In the genomic region with DNA sequence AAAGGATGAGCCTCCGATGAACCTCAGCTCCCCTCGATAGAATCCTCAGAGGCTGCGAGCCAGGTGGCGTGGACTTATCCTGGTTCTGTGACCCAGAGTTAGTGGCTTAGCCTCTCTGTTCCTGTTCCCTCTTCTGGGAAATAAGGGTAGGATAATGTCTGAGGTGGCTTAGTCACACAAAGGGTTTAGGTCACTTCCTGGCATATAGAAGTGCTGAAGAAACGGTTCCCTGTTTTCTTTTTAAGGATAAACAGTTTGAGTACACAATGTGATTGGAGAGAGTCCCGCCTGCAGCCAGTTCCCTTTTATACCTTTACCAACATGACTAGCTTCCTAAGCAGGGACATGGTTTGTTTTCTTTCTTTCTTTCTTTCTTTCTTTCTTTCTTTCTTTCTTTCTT, we compare ENCODE assay signal across 21 mouse cellular contexts. TPM values are rescaled to one million over a fixed set of nuclear protein-coding genes. Genes with fewer than 3 reads are reported as not detected.
DNase-seq lines count a peak whose midpoint lies in the region; ATAC-seq and TF ChIP-seq lines count a peak whose summit lies in the region.
"Had no signal": no experiment of that assay in that cellular context is flagged by ENCODE, and none has a peak within 500 bp of the region (broad histone marks: within the 10 kb centered on the region; RNA-seq: fewer than 3 reads in every experiment).

No protein-coding gene starts in this region.

- H3K9ac ChIP-seq in embryonic facial prominence, embryonic 15.5 days: no peak overlapping the region
- H3K9ac ChIP-seq in liver, adult 2 months (ENCODE audit: low read depth, low read length): no peak overlapping the region
- H3K9ac ChIP-seq in midbrain, embryonic 11.5 days (ENCODE audit: low read length): no peak overlapping the region
- no peak overlapping the region for H3K9ac ChIP-seq in forebrain, embryonic 15.5 days (replicated peaks)
- H3K9ac ChIP-seq: forebrain, postnatal 0 days; heart, embryonic 15.5 days; kidney, embryonic 15.5 days; stomach, embryonic 15.5 days had no signal

- ATAC-seq in embryonic facial prominence, embryonic 15.5 days (ENCODE audit: insufficient number of reproducible peaks, low FRiP score, low TSS enrichment, low read depth): no peak
- ATAC-seq in granulocyte monocyte progenitor cell, adult 5-6 weeks (replicated peaks; ENCODE audit: poor library complexity, severe bottlenecking): peak; percentile 43
- no peak for ATAC-seq in midbrain, embryonic 11.5 days (ENCODE audit: low FRiP score)
- ATAC-seq in forebrain, embryonic 15.5 days (replicated peaks): no peak
- ATAC-seq: forebrain, postnatal 0 days; intestine, postnatal 0 days had no signal

- no peak for DNase-seq in embryonic facial prominence, embryonic 10.5 days (ENCODE audit: low spot score)
- DNase-seq in liver, adult 2 months (ENCODE audit: extremely low read depth, low read depth, low spot score): peak; percentile 14
- no peak for DNase-seq in liver
- peak; percentile 48 for DNase-seq in 3134 (ENCODE audit: extremely low read depth, insufficient read length, low spot score)
- DNase-seq in midbrain, embryonic 11.5 days (ENCODE audit: low spot score, missing footprints): no peak
- DNase-seq: cerebellum, adult 9-10 months; forebrain, postnatal 0 days; midbrain, embryonic 14.5 days had no signal

- H3K79me2 ChIP-seq in liver, adult 2 months (ENCODE audit: control insufficient read depth, insufficient read depth, low read length): no peaks in the 10 kb centered on the region

- peak overlapping the region; percentile 39; the same call in 1 of the 2 replicates for H3K27ac ChIP-seq in embryonic facial prominence, embryonic 15.5 days (replicated peaks)
- H3K27ac ChIP-seq in embryonic facial prominence, embryonic 10.5 days (replicated peaks): no peak overlapping the region
- H3K27ac ChIP-seq in liver, adult 2 months (replicated peaks; ENCODE audit: insufficient read depth, low read depth, low read length): no peak overlapping the region
- H3K27ac ChIP-seq in midbrain, embryonic 11.5 days (ENCODE audit: low read depth, low read length): no peak overlapping the region
- H3K27ac ChIP-seq in forebrain, embryonic 15.5 days (replicated peaks): no peak overlapping the region
- H3K27ac ChIP-seq: hindbrain, embryonic 10.5 days; kidney, embryonic 15.5 days; stomach, embryonic 15.5 days had no signal

- H3K4me3 ChIP-seq in embryonic facial prominence, embryonic 15.5 days (replicated peaks): no peak overlapping the region
- no peak overlapping the region for H3K4me3 ChIP-seq in embryonic facial prominence, embryonic 10.5 days
- H3K4me3 ChIP-seq in liver, adult 2 months (ENCODE audit: insufficient read depth, low read depth, low read length): no peak overlapping the region
- no peak overlapping the region for H3K4me3 ChIP-seq in midbrain, embryonic 11.5 days (ENCODE audit: low read depth, low read length)
- H3K4me3 ChIP-seq in forebrain, embryonic 15.5 days: no peak overlapping the region
- H3K4me3 ChIP-seq: heart, embryonic 15.5 days; hindbrain, embryonic 10.5 days; kidney, embryonic 15.5 days; stomach, embryonic 15.5 days had no signal

- TF ChIP-seq CTCF in liver, adult 2 months (IDR thresholded peaks at IDR 0.05; ENCODE audit: low read depth, low read length): no peak

- peaks cover 7% of the 10 kb centered on the region; the same call in 1 of the 2 replicates for H3K36me3 ChIP-seq in embryonic facial prominence, embryonic 15.5 days
- H3K36me3 ChIP-seq in embryonic facial prominence, embryonic 10.5 days (replicated peaks): peaks cover 59% of the 10 kb centered on the region
- no peaks in the 10 kb centered on the region for H3K36me3 ChIP-seq in liver, adult 2 months (ENCODE audit: control insufficient read depth, insufficient read depth, low read length)
- no peaks in the 10 kb centered on the region for H3K36me3 ChIP-seq in midbrain, embryonic 11.5 days (ENCODE audit: control insufficient read depth, insufficient read depth, low read length)
- no peaks in the 10 kb centered on the region for H3K36me3 ChIP-seq in forebrain, embryonic 15.5 days
- H3K36me3 ChIP-seq: heart, embryonic 15.5 days had no signal

- H3K4me2 ChIP-seq in embryonic facial prominence, embryonic 15.5 days (replicated peaks): no peak overlapping the region
- H3K4me2 ChIP-seq in midbrain, embryonic 11.5 days: no peak overlapping the region
- no peak overlapping the region for H3K4me2 ChIP-seq in forebrain, embryonic 15.5 days (replicated peaks)
- H3K4me2 ChIP-seq: heart, embryonic 15.5 days; kidney, embryonic 15.5 days; stomach, embryonic 15.5 days had no signal

- WGBS in embryonic facial prominence, embryonic 15.5 days: 57% methylated on average over 6 of the region's 6 CpGs
- WGBS in embryonic facial prominence, embryonic 10.5 days: 82% methylated on average over 6 of the region's 6 CpGs
- 47% methylated on average over 6 of the region's 6 CpGs for WGBS in liver, adult 2 months
- 78% methylated on average over 6 of the region's 6 CpGs for WGBS in midbrain, embryonic 11.5 days
- 68% methylated on average over 6 of the region's 6 CpGs for WGBS in forebrain, embryonic 15.5 days

- H3K27me3 ChIP-seq in embryonic facial prominence, embryonic 15.5 days: no peaks in the 10 kb centered on the region
- H3K27me3 ChIP-seq in embryonic facial prominence, embryonic 10.5 days (replicated peaks; ENCODE audit: low read depth, poor library complexity, severe bottlenecking): no peaks in the 10 kb centered on the region
- H3K27me3 ChIP-seq in liver, adult 2 months (ENCODE audit: control insufficient read depth, insufficient read depth, low read length): no peaks in the 10 kb centered on the region
- no peaks in the 10 kb centered on the region for H3K27me3 ChIP-seq in midbrain, embryonic 11.5 days (ENCODE audit: control insufficient read depth, insufficient read depth, low read length)
- no peaks in the 10 kb centered on the region for H3K27me3 ChIP-seq in forebrain, embryonic 15.5 days
- H3K27me3 ChIP-seq: CH12.LX; heart, embryonic 15.5 days; kidney, embryonic 15.5 days; stomach, embryonic 15.5 days had no signal

- H3K9me3 ChIP-seq in embryonic facial prominence, embryonic 15.5 days (replicated peaks): no peaks in the 10 kb centered on the region
- H3K9me3 ChIP-seq in embryonic facial prominence, embryonic 10.5 days: no peaks in the 10 kb centered on the region
- H3K9me3 ChIP-seq in midbrain, embryonic 11.5 days (ENCODE audit: control insufficient read depth, low read length): no peaks in the 10 kb centered on the region
- H3K9me3 ChIP-seq in forebrain, embryonic 15.5 days: no peaks in the 10 kb centered on the region
- H3K9me3 ChIP-seq: heart, embryonic 15.5 days; hindbrain, embryonic 10.5 days; kidney, embryonic 15.5 days; stomach, embryonic 15.5 days had no signal

- TF ChIP-seq POLR2A in liver, adult 2 months (IDR thresholded peaks at IDR 0.05; ENCODE audit: extremely low read depth, insufficient read depth, low read length): no peak

- H3K4me1 ChIP-seq in embryonic facial prominence, embryonic 15.5 days: peaks cover 48% of the 10 kb centered on the region
- H3K4me1 ChIP-seq in embryonic facial prominence, embryonic 10.5 days: peaks cover 19% of the 10 kb centered on the region
- H3K4me1 ChIP-seq in liver, adult 2 months (ENCODE audit: control insufficient read depth, insufficient read depth, low read length): no peaks in the 10 kb centered on the region
- 0 out of 2 replicates have a peak, but pooled peaks cover 3% of the 10 kb centered on the region for H3K4me1 ChIP-seq in midbrain, embryonic 11.5 days (ENCODE audit: control insufficient read depth, insufficient read depth, low read length)
- H3K4me1 ChIP-seq in forebrain, embryonic 15.5 days: peaks cover 39% of the 10 kb centered on the region

RNA-seq across cellular contexts. Expression of a gene that starts 10.8 kb away (rescaled TPM):
- 32.3 and 33.9 TPM in 2 replicates for polyA plus RNA-seq in embryonic facial prominence, embryonic 15.5 days (2015; fragmentation: Nextera tagmentation; extraction: Ambion mirVana)
- 28.3 and 29.6 TPM in 2 replicates for polyA plus RNA-seq in embryonic facial prominence, embryonic 10.5 days (2016; fragmentation: Nextera tagmentation; extraction: Ambion mirVana)
- 0.18 and 0.47 TPM in 2 replicates for total RNA-seq in liver, adult 2 months (2014; rRNA removed)
- polyA plus RNA-seq in liver, adult 2 months (2012; rRNA removed): 0.23 and 0.24 TPM in 2 replicates
- total RNA-seq in granulocyte monocyte progenitor cell, adult 5-6 weeks (2014; fragmentation: Nextera tagmentation): 10.1 and 13.5 TPM in 2 replicates
- 1.8 and 3.4 TPM in 2 replicates for total RNA-seq in granulocyte monocyte progenitor cell, adult 5-6 weeks (2017)
- 21.4 and 23.2 TPM in 2 replicates for polyA plus RNA-seq in midbrain, embryonic 11.5 days (2014; fragmentation: Nextera tagmentation; extraction: Ambion mirVana)
- polyA plus RNA-seq in forebrain, embryonic 15.5 days (2015; fragmentation: Nextera tagmentation; extraction: Ambion mirVana): 17.3 and 18.0 TPM in 2 replicates

RNA-seq across cellular contexts. Expression of a gene that starts 58.5 kb away (rescaled TPM):
- 0.67 and 0.84 TPM in 2 replicates for polyA plus RNA-seq in embryonic facial prominence, embryonic 15.5 days (2015; fragmentation: Nextera tagmentation; extraction: Ambion mirVana)
- polyA plus RNA-seq in embryonic facial prominence, embryonic 10.5 days (2016; fragmentation: Nextera tagmentation; extraction: Ambion mirVana): not detected in 2 replicates
- total RNA-seq in liver, adult 2 months (2014; rRNA removed): 0.46 and 0.60 TPM in 2 replicates
- polyA plus RNA-seq in liver, adult 2 months (2012; rRNA removed): not detected in 2 replicates
- total RNA-seq in granulocyte monocyte progenitor cell, adult 5-6 weeks (2014; fragmentation: Nextera tagmentation): not detected in 2 replicates
- not detected in 2 replicates for total RNA-seq in granulocyte monocyte progenitor cell, adult 5-6 weeks (2017)
- polyA plus RNA-seq in midbrain, embryonic 11.5 days (2014; fragmentation: Nextera tagmentation; extraction: Ambion mirVana): 0.30 and 0.77 TPM in 2 replicates
- polyA plus RNA-seq in forebrain, embryonic 15.5 days (2015; fragmentation: Nextera tagmentation; extraction: Ambion mirVana): 0.69 and 1.1 TPM in 2 replicates
- total RNA-seq: CH12.LX; common myeloid progenitor, adult 5-6 weeks; gastrocnemius, adult 18-20 months had no signal
- polyA plus RNA-seq: hindbrain, embryonic 10.5 days; thymus, postnatal 0 days; urinary bladder, adult 2 months had no signal

Comparison
In these comparisons a context has a peak if more than half of its experiments do, and no peak if none do; other contexts are left out.
1. DNase-seq: peak in liver, adult 2 months (single experiment) and 3134 (single experiment); none in embryonic facial prominence, embryonic 10.5 days (single experiment), liver (single experiment) and midbrain, embryonic 11.5 days (single experiment).
2. RNA of a gene that starts 10.8 kb away (polyA plus RNA-seq): 32.3 to 33.9 TPM in embryonic facial prominence, embryonic 15.5 days, 28.3 to 29.6 TPM in embryonic facial prominence, embryonic 10.5 days, 21.4 to 23.2 TPM in midbrain, embryonic 11.5 days and 17.3 to 18.0 TPM in forebrain, embryonic 15.5 days; 0.23 to 0.24 TPM in liver, adult 2 months; every median in the first group is over 10 times any median in the second.